Mouse (Mus musculus): ENCODE data around the gene Ctla4. TPM values are rescaled to one million over a fixed set of nuclear protein-coding genes. Genes with fewer than 3 reads are reported as not detected.

Gene Ctla4
- total and polyA plus RNA-seq, 3 experiments, result not detected

GRCm38 (mm10) chr1:60875267-60875666 lies 11.5 kb upstream of the Ctla4 start:
- DNase-seq (ENCODE audit: low read depth, low spot score), result no peak
- no peak overlapping the region for H3K4me3 ChIP-seq (ENCODE audit: control insufficient read depth in 1 of 2, insufficient read depth in 1 of 2, low read depth in 2 of 2, low read length in 2 of 2)
- H3K9ac ChIP-seq (ENCODE audit: control insufficient read depth, low read depth, low read length, poor library complexity, severe bottlenecking), result no peak overlapping the region
- H3K79me2 ChIP-seq (ENCODE audit: control insufficient read depth, insufficient read depth, low read length, poor library complexity), result no peaks in the 10 kb centered on the region; the same call in 1 of the 2 replicates
- no peak overlapping the region for H3K27ac ChIP-seq (ENCODE audit: control insufficient read depth, low read depth, low read length)
- no peaks in the 10 kb centered on the region for H3K36me3 ChIP-seq (ENCODE audit: control insufficient read depth in 1 of 2, insufficient read depth in 2 of 2, low read length in 2 of 2)
- no peak for TF ChIP-seq NRF1 (IDR thresholded peaks at IDR 0.05; ENCODE audit: insufficient read depth, low read depth, low read length, poor library complexity, severe bottlenecking)
- TF ChIP-seq MEF2A (IDR thresholded peaks at IDR 0.05; ENCODE audit: extremely low read depth, insufficient replicate concordance, low read depth, low read length, poor library complexity, severe bottlenecking), result no peak
- TF ChIP-seq POLR2AphosphoS5 (IDR thresholded peaks at IDR 0.05; ENCODE audit: borderline replicate concordance, low read depth, low read length), result no peak
- TF ChIP-seq CHD1 (IDR thresholded peaks at IDR 0.05; ENCODE audit: low read depth, low read length), result no peak
- TF ChIP-seq ETS1 (IDR thresholded peaks at IDR 0.05; ENCODE audit: low read depth, low read length), result no peak
- no peak for TF ChIP-seq SMC3 (IDR thresholded peaks at IDR 0.05; ENCODE audit: low read depth, low read length)
- no peak for TF ChIP-seq BHLHE40 (IDR thresholded peaks at IDR 0.05; ENCODE audit: borderline replicate concordance, low read depth, low read length)
- no peak for TF ChIP-seq ELF1 (IDR thresholded peaks at IDR 0.05; ENCODE audit: low read depth, low read length)
- no peak for TF ChIP-seq POLR2AphosphoS2 (IDR thresholded peaks at IDR 0.05; ENCODE audit: low read length)
- TF ChIP-seq USF2 (IDR thresholded peaks at IDR 0.05; ENCODE audit: borderline replicate concordance in 1 of 2, insufficient read depth in 1 of 2, low read depth in 1 of 2, low read length in 2 of 2), result no peak
- TF ChIP-seq ZKSCAN1 (IDR thresholded peaks at IDR 0.05; ENCODE audit: low read depth, low read length), result no peak
- TF ChIP-seq JUND (IDR thresholded peaks at IDR 0.05; ENCODE audit: low read depth, low read length), result no peak
- no peak for TF ChIP-seq ZNF384 (IDR thresholded peaks at IDR 0.05; ENCODE audit: low read depth, low read length)
- TF ChIP-seq KAT2A (conservative IDR thresholded peaks at IDR 0.05; ENCODE audit: low read depth, low read length), result no peak
- TF ChIP-seq MAFK (IDR thresholded peaks at IDR 0.05; ENCODE audit: borderline replicate concordance, low read depth, low read length), result no peak
- TF ChIP-seq NELFE (IDR thresholded peaks at IDR 0.05; ENCODE audit: low read depth, low read length), result no peak
- TF ChIP-seq MYB (IDR thresholded peaks at IDR 0.05; ENCODE audit: low read depth, low read length), result no peak
- no peak for TF ChIP-seq TAL1 (IDR thresholded peaks at IDR 0.05; ENCODE audit: low read length)
- no peak for TF ChIP-seq USF1 (IDR thresholded peaks at IDR 0.05; ENCODE audit: low read depth, low read length)
- no peaks in the 10 kb centered on the region for H3K4me1 ChIP-seq (ENCODE audit: control insufficient read depth in 1 of 2, insufficient read depth in 2 of 2, low read length in 2 of 2)
- no peaks in the 10 kb centered on the region for H3K27me3 ChIP-seq (ENCODE audit: control insufficient read depth in 1 of 2, insufficient read depth in 2 of 2, low read length in 2 of 2)
- H3K9me3 ChIP-seq (replicated peaks; ENCODE audit: insufficient read depth, low read length), result no peaks in the 10 kb centered on the region
